Comparison of ENCODE assay signal across 8 mouse cellular contexts in genomic region chr14:27114362-27115274, GRCm38 (mm10). TPM values are rescaled to one million over a fixed set of nuclear protein-coding genes. Genes with fewer than 3 reads are reported as not detected.
DNase-seq lines count a peak whose midpoint lies in the region; ATAC-seq lines count a peak whose summit lies in the region.

Arhgef3 (plus strand) TSS chr14:27114899.

- intact Hi-C loops in heart, postnatal 25 days (cut with DNase I), result loop anchor here (5.0 kb wide), 1 partner anchor 298 kb away; no protein-coding TSS in a partner anchor

- H3K4me3 ChIP-seq in forebrain, embryonic 11.5 days (ENCODE audit: low read depth, low read length), result peak within 1 kb of the TSS; percentile 52

- no peaks in the 10 kb centered on the region for H3K36me3 ChIP-seq in forebrain, embryonic 11.5 days (ENCODE audit: control insufficient read depth, insufficient read depth, low read length)

- peak within 1 kb of the TSS; percentile 99 for H3K4me2 ChIP-seq in forebrain, embryonic 11.5 days (ENCODE audit: low read depth, low read length, severe bottlenecking)

- no peak within 1 kb of the TSS for H3K27ac ChIP-seq in forebrain, embryonic 11.5 days (ENCODE audit: low read depth, low read length)

- ATAC-seq in forebrain, embryonic 11.5 days (replicated peaks; ENCODE audit: low FRiP score), result peak; percentile 51; the same call in 1 of the 2 replicates

- peaks cover 5% of the 10 kb centered on the region for H3K4me1 ChIP-seq in forebrain, embryonic 11.5 days (replicated peaks; ENCODE audit: control insufficient read depth, insufficient read depth, low read length)

- DNase-seq in B cell, adult 2 months, result peak; percentile 15 to 28
- peak; percentile 85 to 92 for DNase-seq in adrenal gland, adult (ENCODE audit: inconsistent age in 2 of 2, low spot score in 1 of 2)
- peak; percentile 77 for DNase-seq in forebrain, embryonic 11.5 days (ENCODE audit: low spot score)
- DNase-seq in heart, postnatal 25 days (ENCODE audit: low spot score), result peak; percentile 56
- DNase-seq in large intestine, adult 2 months (ENCODE audit: low read depth, low spot score), result peak; percentile 36
- peak; percentile 75 for DNase-seq in lung, postnatal 10 days
- DNase-seq in ovary, postnatal 10 days (ENCODE audit: low spot score), result peak; percentile 42
- DNase-seq in c-Kit-positive CD71-positive TER-119-positive erythroid progenitor cells, embryonic 14.5 days (ENCODE audit: low spot score), result no peak

- 1% methylated on average over 57 of the region's 58 CpGs for WGBS in forebrain, embryonic 11.5 days
- WGBS in large intestine, adult 2 months, result 2% methylated on average over 58 of the region's 58 CpGs

- peak within 1 kb of the TSS; percentile 49 for H3K9ac ChIP-seq in forebrain, embryonic 11.5 days (ENCODE audit: low read length)

- H3K27me3 ChIP-seq in forebrain, embryonic 11.5 days (ENCODE audit: control insufficient read depth, insufficient read depth, low read length), result peaks cover 20% of the 10 kb centered on the region

- no peaks in the 10 kb centered on the region for H3K9me3 ChIP-seq in forebrain, embryonic 11.5 days (ENCODE audit: control insufficient read depth, low read length)

RNA-seq across cellular contexts. Expression of gene Arhgef3, which starts in this region (rescaled TPM):
- 2.3 and 2.9 TPM in 2 replicates for polyA plus RNA-seq in forebrain, embryonic 11.5 days (2014; fragmentation: Nextera tagmentation; extraction: Ambion mirVana)
- 10 to 100 TPM; 29.0 to 34.1 TPM for total RNA-seq in heart, postnatal 25 days (2021)
- 8.4 and 12.2 TPM in 2 replicates for polyA plus RNA-seq in large intestine, adult 2 months (2012; rRNA removed)
